Mouse (Mus musculus) kidney, embryonic 16.5 days (tissue): ENCODE measurements at regions not wholly inside any gene's neighbourhood (a gene's known extent, or its start where the extent isn't known, plus 50 kb on each side); places are given as distances from the start of the nearest gene placed in this dataset.

Experiments
- ATAC-seq: fragments of 200-750 bp; cut with Nextera tagmentation; 2 replicates; pipeline ENCODE4 v1.8.0; 2017; ENCODE audit warnings: moderate TSS enrichment; ENCODE audit not compliant: low FRiP score, low TSS enrichment
- H3K27ac ChIP-seq: fragments of 300-500 bp; sonication (generic); 2 replicates; pipeline ENCODE4 v1.5.1; 2014; ENCODE audit warnings: low read length
- H3K27me3 ChIP-seq: fragments of 300-500 bp; sonication (generic); 2 replicates; pipeline ENCODE4 v1.6.1; 2014; ENCODE audit warnings: low read length, control low read depth, mixed read lengths; ENCODE audit not compliant: insufficient read depth
- H3K36me3 ChIP-seq: fragments of 300-500 bp; sonication (generic); 2 replicates; pipeline ENCODE4 v1.6.1; 2014; ENCODE audit warnings: low read length, control low read depth, mixed read lengths; ENCODE audit not compliant: insufficient read depth
- H3K4me1 ChIP-seq: fragments of 300-500 bp; sonication (generic); 2 replicates; pipeline ENCODE4 v1.6.1; 2014; ENCODE audit warnings: low read length, control low read depth, mixed read lengths; ENCODE audit not compliant: insufficient read depth
- H3K4me2 ChIP-seq: fragments of 300-500 bp; sonication (generic); replicated peaks from 2 replicates; pipeline ENCODE4 v1.6.1; 2014; ENCODE audit warnings: low read depth, low read length
- H3K4me3 ChIP-seq: fragments of 300-500 bp; sonication (generic); 2 replicates; pipeline ENCODE4 v1.5.1; 2014; ENCODE audit warnings: mild to moderate bottlenecking, low read length
- H3K9ac ChIP-seq: fragments of 300-500 bp; sonication (generic); replicated peaks from 2 replicates; pipeline ENCODE4 v1.6.1; 2014; ENCODE audit warnings: low read length
- H3K9me3 ChIP-seq: fragments of 300-500 bp; sonication (generic); 2 replicates; pipeline ENCODE4 v1.6.1; 2016; ENCODE audit warnings: low read length, control low read depth
- WGBS: fragments of 180-500 bp; shearing (Covaris S2); extraction: QIAGEN DNeasy Blood & Tissue Kit; methylation state at CpG from one replicate; pipeline ENCODE4 v1.1.7; 2014; 5-methylcytosine and 5-hydroxymethylcytosine counted together

DNA sequence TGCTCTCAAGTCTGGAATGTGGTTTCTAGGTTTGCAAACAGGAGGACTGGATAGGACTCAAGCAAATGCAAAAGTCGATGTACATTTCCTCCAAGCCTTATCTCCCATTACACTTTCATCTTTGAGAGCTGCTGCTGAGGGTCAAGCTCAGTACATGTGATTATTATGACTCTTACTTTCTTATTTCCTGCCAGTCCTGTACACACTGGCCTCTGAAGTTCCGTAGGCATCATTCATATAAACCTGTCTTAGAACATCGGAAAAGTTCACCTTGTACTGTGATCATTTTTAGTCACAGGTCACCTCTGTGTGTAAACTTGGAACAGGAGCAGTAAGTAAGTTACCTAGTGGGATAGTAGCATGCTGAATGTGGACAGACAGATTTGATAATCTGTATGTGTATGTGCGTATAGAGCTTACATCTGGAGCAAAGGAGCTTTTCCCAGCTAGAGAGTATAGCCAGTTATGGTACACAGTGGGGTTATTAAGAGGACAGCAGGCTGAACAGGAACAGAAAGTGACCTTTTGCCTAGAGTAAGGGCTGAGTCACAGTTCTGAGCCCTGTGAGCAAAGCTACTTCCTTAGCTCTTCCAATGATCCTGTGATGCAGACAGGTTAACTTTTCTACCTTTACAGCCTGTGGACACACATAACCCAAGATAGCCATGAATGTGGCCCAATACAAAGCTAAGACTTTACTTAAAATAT lies 319.2 kb upstream of the 4930452B06Rik start:
- Histone ChIP-seq H3K4me3 (no peak overlapping the region), H3K4me1 (no peaks in the 10 kb centered on the region), H3K9ac (no peak overlapping the region), H3K4me2 (no peak overlapping the region), H3K27ac (no peak overlapping the region), H3K36me3 (no peaks in the 10 kb centered on the region), H3K27me3 (no peaks in the 10 kb centered on the region), H3K9me3 (no peaks in the 10 kb centered on the region)
- ATAC-seq: no peak
- 85% methylated on average over 4 of the region's 4 CpGs for WGBS

DNA sequence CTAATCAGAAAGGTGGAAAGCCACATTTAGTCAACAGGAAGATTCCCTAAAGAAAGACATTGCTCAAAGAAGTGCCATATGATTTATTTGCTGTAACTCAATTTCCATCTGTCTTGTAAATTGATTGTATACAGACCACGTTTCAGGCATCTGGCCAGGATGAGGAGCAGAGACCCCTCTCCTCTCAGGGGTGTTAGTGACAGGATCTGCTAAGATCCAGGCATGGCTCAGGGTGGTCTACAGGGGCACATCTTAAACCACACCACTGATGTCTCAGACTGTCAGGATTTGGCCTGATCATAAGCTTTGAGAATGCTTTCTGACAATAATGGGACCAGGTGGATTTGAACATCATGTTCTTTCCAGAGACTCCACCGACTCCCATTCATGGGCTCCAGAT lies 295.5 kb upstream of the 4930452B06Rik start:
- H3K9ac ChIP-seq: no peak overlapping the region
- no peaks in the 10 kb centered on the region for H3K9me3 ChIP-seq
- no peaks in the 10 kb centered on the region for H3K4me1 ChIP-seq
- no peak overlapping the region for H3K4me3 ChIP-seq
- no peaks in the 10 kb centered on the region for H3K27me3 ChIP-seq
- WGBS: 60% methylated on average over 2 of the region's 2 CpGs
- H3K36me3 ChIP-seq: no peaks in the 10 kb centered on the region
- no peak overlapping the region for H3K27ac ChIP-seq
- H3K4me2 ChIP-seq: no peak overlapping the region
- ATAC-seq: no peak

DNA sequence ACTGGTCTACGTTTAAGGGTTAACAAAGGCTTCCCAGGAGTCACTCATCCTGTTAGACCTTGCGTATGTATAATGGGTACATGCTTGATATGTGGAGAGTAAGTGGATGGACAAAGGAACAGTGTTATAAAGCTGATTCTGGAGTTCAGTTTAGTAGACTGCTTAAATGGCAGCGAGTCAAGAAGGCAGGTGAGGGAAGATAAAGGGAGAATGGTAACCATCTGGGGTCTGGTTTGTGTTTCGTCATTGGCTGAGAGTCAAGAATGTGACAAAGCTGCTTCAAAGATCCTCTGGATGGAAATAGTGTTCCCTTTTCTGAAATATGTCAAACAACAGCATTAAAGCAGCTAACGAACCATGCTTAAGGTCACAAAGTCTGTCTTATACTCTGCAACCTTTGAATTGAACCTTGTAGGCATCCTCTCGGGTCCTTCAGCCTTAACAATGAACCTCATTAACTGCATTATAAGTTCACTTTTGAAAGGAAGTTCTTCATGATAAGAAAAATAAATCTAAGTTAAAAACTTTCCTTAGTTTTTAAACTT lies 286.9 kb upstream of the 4930452B06Rik start:
- Histone ChIP-seq H3K9me3 (no peaks in the 10 kb centered on the region), H3K4me1 (no peaks in the 10 kb centered on the region), H3K4me2 (no peak overlapping the region), H3K27me3 (no peaks in the 10 kb centered on the region), H3K4me3 (no peak overlapping the region), H3K27ac (no peak overlapping the region), H3K36me3 (no peaks in the 10 kb centered on the region), H3K9ac (no peak overlapping the region)
- no peak for ATAC-seq
- WGBS: 55% methylated on average over 6 of the region's 6 CpGs

DNA sequence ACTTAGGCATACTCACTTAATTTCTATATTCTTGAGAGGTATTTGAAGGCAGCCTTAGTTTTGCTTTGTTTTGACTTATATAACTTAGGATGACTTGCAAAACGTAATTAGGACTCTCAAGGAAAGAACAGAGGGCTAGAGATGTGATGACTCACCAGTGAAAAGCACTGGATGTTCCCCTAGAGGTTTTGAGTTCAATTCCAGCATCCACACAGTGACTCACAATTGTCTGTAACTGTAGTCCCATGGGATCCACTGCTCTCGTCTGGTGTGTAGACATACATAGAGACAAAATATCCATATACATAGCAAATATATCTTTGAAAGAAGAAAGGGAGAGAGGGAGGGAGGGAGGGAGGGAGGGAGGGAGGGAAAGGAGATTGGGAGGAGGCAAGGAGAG lies 282.7 kb upstream of the 4930452B06Rik start:
- no peaks in the 10 kb centered on the region for H3K9me3 ChIP-seq
- H3K27ac ChIP-seq: no peak overlapping the region
- H3K9ac ChIP-seq: no peak overlapping the region
- H3K27me3 ChIP-seq: no peaks in the 10 kb centered on the region
- H3K36me3 ChIP-seq: no peaks in the 10 kb centered on the region
- 62% methylated on average over 2 of the region's 2 CpGs for WGBS
- no peak overlapping the region for H3K4me3 ChIP-seq
- ATAC-seq: no peak
- no peaks in the 10 kb centered on the region for H3K4me1 ChIP-seq
- no peak overlapping the region for H3K4me2 ChIP-seq

DNA sequence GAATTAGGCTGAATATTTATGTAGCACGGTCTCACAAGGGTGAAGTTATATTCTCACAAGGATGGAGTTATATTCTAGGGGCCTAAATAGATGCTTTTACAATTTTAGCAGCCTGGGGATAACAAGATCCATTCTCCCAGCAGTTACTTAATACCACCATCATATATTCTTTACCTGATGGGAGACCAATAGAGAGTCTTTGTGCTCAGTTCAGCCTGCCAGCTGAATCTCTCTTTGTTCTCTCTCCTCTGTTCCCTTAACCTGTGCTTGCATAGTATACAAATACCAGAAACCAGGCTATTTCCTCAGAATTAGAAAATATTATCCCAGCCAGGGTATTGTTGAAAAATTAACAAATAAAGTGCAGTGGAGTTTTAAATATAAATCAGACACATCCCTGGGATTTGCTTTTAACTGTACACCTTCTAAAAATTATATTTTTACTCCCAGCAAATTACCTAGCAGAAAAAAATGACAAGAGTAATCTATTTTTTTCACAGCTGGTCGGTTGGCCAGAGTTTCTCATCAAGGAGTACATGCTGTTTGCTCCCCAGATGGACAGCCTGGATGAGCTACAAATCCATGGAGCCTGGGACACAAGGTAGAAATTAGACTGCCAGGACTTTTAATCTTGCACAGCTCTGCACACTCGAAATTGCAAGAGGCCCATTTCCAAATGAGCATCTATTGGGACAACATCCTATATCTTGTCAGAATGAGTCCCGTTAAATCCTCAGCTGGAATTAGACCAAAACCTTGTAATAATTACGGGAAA lies 281.0 kb upstream of the 4930452B06Rik start:
- H3K4me3 ChIP-seq: no peak overlapping the region
- no peak for ATAC-seq
- no peaks in the 10 kb centered on the region for H3K4me1 ChIP-seq
- no peaks in the 10 kb centered on the region for H3K36me3 ChIP-seq
- 78% methylated on average over 5 of the region's 5 CpGs for WGBS
- no peaks in the 10 kb centered on the region for H3K27me3 ChIP-seq
- H3K9me3 ChIP-seq: no peaks in the 10 kb centered on the region
- no peak overlapping the region for H3K9ac ChIP-seq
- H3K4me2 ChIP-seq: no peak overlapping the region
- no peak overlapping the region for H3K27ac ChIP-seq

DNA sequence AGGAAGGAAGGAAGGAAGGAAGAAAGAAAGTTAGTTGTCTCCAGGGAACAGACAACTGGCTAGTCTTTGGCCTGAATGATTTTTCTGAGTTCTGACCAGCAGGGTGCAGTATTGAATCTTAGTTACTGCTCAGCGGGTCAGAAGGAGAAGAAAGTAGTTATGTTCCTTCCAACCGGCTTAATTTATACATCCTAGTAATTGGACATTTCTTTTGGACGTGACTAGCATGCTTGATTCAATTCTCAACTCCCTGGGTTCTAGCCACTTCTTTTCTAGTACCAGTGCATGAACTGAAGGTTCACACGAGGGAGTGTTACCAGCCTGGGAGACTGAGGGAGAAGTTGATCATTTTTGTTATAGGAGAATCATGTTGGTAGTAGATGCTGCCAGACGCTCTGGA lies 269.1 kb upstream of the 4930452B06Rik start:
- Histone ChIP-seq H3K4me1 (no peaks in the 10 kb centered on the region), H3K4me3 (no peak overlapping the region), H3K36me3 (no peaks in the 10 kb centered on the region), H3K27ac (no peak overlapping the region), H3K9ac (no peak overlapping the region), H3K9me3 (no peaks in the 10 kb centered on the region), H3K27me3 (no peaks in the 10 kb centered on the region), H3K4me2 (no peak overlapping the region)
- no peak for ATAC-seq
- WGBS: 21% methylated on average over 5 of the region's 5 CpGs
